Mouse (Mus musculus) liver, embryonic 13.5 days (tissue): ENCODE measurements around the gene Tuba8. TPM values are rescaled to one million over a fixed set of nuclear protein-coding genes. Genes with fewer than 3 reads are reported as not detected.

ENCODE experiments used
- ATAC-seq: fragments of 200-750 bp; cut with Nextera tagmentation; 2 replicates; pipeline ENCODE4 v1.8.0; 2017; ENCODE audit warnings: low read depth, mild to moderate bottlenecking, moderate number of reproducible peaks, moderate library complexity
- DNase-seq: peaks from one replicate; pipeline ENCODE4 v3.0.0; 2022
- H3K27ac ChIP-seq: fragments of 300-500 bp; sonication (generic); 2 replicates; pipeline ENCODE4 v1.5.1; 2015; ENCODE audit warnings: moderate library complexity, mild to moderate bottlenecking, inconsistent platforms
- H3K27me3 ChIP-seq: fragments of 300-500 bp; sonication (generic); 2 replicates; pipeline ENCODE4 v1.6.1; 2015; ENCODE audit warnings: mild to moderate bottlenecking, inconsistent platforms
- H3K36me3 ChIP-seq: fragments of 300-500 bp; sonication (generic); 2 replicates; pipeline ENCODE4 v1.6.1; 2015; ENCODE audit warnings: mild to moderate bottlenecking, inconsistent platforms
- H3K4me1 ChIP-seq: fragments of 300-500 bp; sonication (generic); replicated peaks from 2 replicates; pipeline ENCODE4 v1.6.1; 2015; ENCODE audit warnings: inconsistent platforms
- H3K4me2 ChIP-seq: fragments of 300-500 bp; sonication (generic); 2 replicates; pipeline ENCODE4 v1.6.1; 2015; ENCODE audit warnings: inconsistent platforms, mild to moderate bottlenecking, moderate library complexity
- H3K4me3 ChIP-seq: fragments of 300-500 bp; sonication (generic); replicated peaks from 2 replicates; pipeline ENCODE4 v1.5.1; 2015; ENCODE audit warnings: mild to moderate bottlenecking, inconsistent platforms
- H3K9ac ChIP-seq: fragments of 300-500 bp; sonication (generic); 2 replicates; pipeline ENCODE4 v1.6.1; 2015; ENCODE audit warnings: mild to moderate bottlenecking, inconsistent platforms
- H3K9me3 ChIP-seq: fragments of 300-500 bp; sonication (generic); replicated peaks from 2 replicates; pipeline ENCODE4 v1.6.1; 2016; ENCODE audit warnings: inconsistent platforms
- WGBS: fragments of 180-500 bp; shearing (Covaris S2); methylation state at CpG from one replicate; pipeline ENCODE4 v1.1.7; 2015; ENCODE audit not compliant: insufficient replicate concordance; 5-methylcytosine and 5-hydroxymethylcytosine counted together
- polyA plus RNA-seq: library from polyadenylated mRNA; unstranded; fragments of >200 nt; fragmentation: Nextera tagmentation; extraction: Ambion mirVana; gene quantifications from 2 replicates; pipeline ENCODE4 v1.2.1, GENCODE M21; 2015

The Tuba8 gene
- polyA plus RNA-seq, 1 experiment from 2014 or later, result 6.7 TPM

DNA sequence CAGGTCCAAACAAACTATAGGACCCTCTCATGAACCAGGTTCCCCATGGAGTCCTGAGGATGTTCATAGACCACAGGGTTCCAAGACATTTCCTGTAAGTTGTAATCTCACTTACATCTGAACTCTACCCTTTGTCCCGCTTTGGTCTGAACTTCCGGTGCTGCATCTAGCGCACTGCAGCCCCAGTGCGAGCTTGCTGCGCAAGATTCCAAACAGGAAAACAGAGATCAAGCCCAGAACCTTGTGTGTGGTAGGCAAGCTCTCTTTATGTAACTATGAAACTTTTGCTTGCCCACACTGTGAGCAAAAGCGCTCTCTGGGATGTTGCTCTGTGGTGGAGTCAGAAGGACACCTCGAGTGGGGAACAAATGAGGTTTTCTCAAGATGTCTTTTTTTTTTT is 7.5 kb downstream of the Tuba8 start:
- ATAC-seq (no peak), DNase-seq (no peak)
- Histone ChIP-seq H3K27ac (no peak overlapping the region), H3K4me2 (no peak overlapping the region), H3K9ac (no peak overlapping the region), H3K9me3 (no peaks in the 10 kb centered on the region), H3K4me1 (peaks cover 32% of the 10 kb centered on the region), H3K27me3 (no peaks in the 10 kb centered on the region), H3K36me3 (peaks cover 2% of the 10 kb centered on the region; the same call in 1 of the 2 replicates), H3K4me3 (no peak overlapping the region)
- WGBS, result 40% methylated on average over 7 of the region's 7 CpGs

DNA sequence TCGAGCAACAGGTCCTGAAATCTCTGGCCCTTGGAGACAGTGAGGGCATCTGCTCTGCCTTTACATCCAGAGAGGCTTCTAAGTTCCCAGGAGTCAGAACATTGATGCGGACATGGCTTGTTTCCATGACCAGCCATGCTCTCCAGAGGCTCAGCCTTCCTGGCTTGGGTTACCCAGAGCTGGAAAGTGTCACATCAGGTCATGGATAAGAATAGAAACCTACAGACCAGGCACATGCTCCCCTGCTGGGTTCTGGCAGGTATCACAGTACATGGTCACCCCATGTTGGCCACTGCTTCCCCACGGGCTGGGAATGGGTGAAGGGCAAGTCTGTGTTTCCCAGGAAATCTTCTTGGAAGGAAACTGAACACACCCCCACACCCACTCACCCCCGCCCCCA is 8.9 kb downstream of the Tuba8 start:
- Histone ChIP-seq H3K4me1 (peaks cover 35% of the 10 kb centered on the region), H3K36me3 (peaks cover 4% of the 10 kb centered on the region; the same call in 1 of the 2 replicates), H3K9ac (no peak overlapping the region), H3K27me3 (no peaks in the 10 kb centered on the region), H3K27ac (no peak overlapping the region), H3K4me3 (no peak overlapping the region), H3K9me3 (no peaks in the 10 kb centered on the region), H3K4me2 (no peak overlapping the region)
- 54% methylated on average over 4 of the region's 4 CpGs for WGBS
- ATAC-seq (no peak), DNase-seq (no peak)

DNA sequence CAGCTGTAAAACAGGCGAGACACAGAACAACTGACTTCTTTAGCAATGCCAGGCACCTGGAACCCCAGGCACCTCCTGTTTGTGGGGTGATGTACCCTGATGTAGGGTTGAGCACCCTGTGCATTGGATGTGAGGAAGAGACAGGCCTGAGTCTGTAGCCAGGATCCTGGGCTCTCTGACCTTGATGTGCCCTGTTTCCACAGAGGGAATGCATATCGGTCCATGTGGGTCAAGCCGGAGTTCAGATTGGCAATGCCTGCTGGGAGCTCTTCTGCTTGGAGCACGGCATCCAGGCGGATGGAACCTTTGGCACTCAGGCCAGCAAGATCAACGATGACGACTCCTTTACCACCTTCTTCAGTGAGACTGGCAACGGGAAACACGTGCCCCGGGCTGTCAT is 9.7 kb downstream of the Tuba8 start:
- H3K27ac ChIP-seq, result no peak overlapping the region
- DNase-seq (no peak), ATAC-seq (no peak)
- 74% methylated on average over 10 of the region's 10 CpGs for WGBS
- no peaks in the 10 kb centered on the region for H3K9me3 ChIP-seq
- H3K9ac ChIP-seq, result no peak overlapping the region
- H3K27me3 ChIP-seq, result no peaks in the 10 kb centered on the region
- peaks cover 4% of the 10 kb centered on the region; the same call in 1 of the 2 replicates for H3K36me3 ChIP-seq
- peaks cover 35% of the 10 kb centered on the region for H3K4me1 ChIP-seq
- no peak overlapping the region for H3K4me2 ChIP-seq
- no peak overlapping the region for H3K4me3 ChIP-seq

DNA sequence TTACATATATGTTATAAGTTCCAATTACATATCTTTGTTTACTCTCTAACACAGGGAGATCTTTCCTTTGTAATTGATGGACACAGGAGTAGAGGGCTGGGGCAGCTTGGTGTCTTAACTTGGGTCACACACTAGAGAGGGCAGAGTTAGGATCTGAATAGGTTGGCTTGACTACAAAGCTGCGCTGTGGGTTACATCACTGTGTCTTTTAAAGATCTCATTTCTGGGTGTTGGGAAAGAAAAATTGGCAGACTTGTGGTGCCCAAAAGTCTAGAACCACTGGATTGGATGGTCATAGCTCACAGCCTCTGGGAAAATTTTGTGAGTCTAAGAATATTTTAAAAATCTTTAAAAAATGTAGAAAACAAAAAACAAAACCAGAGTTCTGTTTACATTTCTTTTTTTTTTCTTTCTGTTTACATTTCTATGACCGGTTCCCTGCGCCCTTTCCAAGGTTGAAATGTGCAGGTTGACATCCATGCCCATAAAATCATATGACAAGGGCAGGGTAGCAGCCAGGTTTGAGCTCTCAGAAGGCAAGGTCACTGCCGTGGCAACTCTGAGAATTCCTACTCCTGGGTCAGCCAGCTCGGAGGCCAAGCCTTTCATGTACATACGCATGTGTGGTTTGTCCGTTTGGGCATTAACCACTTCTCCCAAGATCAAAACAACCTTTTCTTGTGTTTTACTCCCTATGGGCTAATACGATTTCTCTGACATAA is 11.5 kb downstream of the Tuba8 start:
- Histone ChIP-seq H3K4me2 (no peak overlapping the region), H3K27ac (no peak overlapping the region), H3K27me3 (no peaks in the 10 kb centered on the region), H3K4me3 (no peak overlapping the region), H3K4me1 (peaks cover 39% of the 10 kb centered on the region), H3K9me3 (no peaks in the 10 kb centered on the region), H3K36me3 (peaks cover 4% of the 10 kb centered on the region; the same call in 1 of the 2 replicates), H3K9ac (no peak overlapping the region)
- WGBS, result 75% methylated on average over 8 of the region's 8 CpGs
- ATAC-seq (no peak), DNase-seq (no peak)

DNA sequence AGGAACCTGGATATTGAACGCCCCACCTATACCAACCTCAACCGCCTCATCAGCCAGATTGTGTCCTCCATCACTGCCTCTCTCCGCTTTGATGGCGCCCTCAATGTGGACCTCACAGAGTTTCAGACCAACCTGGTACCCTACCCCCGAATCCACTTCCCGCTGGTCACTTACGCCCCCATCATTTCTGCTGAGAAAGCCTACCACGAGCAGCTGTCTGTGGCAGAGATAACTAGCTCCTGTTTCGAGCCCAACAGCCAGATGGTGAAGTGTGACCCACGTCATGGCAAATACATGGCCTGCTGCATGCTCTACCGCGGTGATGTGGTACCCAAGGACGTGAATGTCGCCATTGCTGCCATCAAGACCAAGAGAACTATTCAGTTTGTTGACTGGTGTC is 12.5 kb downstream of the Tuba8 start:
- Histone ChIP-seq H3K4me1 (peaks cover 35% of the 10 kb centered on the region), H3K4me2 (no peak overlapping the region), H3K27ac (no peak overlapping the region), H3K36me3 (peaks cover 4% of the 10 kb centered on the region; the same call in 1 of the 2 replicates), H3K4me3 (no peak overlapping the region), H3K27me3 (no peaks in the 10 kb centered on the region), H3K9ac (no peak overlapping the region), H3K9me3 (no peaks in the 10 kb centered on the region)
- no peak for DNase-seq
- WGBS, result 79% methylated on average over 14 of the region's 14 CpGs
- no peak for ATAC-seq

DNA sequence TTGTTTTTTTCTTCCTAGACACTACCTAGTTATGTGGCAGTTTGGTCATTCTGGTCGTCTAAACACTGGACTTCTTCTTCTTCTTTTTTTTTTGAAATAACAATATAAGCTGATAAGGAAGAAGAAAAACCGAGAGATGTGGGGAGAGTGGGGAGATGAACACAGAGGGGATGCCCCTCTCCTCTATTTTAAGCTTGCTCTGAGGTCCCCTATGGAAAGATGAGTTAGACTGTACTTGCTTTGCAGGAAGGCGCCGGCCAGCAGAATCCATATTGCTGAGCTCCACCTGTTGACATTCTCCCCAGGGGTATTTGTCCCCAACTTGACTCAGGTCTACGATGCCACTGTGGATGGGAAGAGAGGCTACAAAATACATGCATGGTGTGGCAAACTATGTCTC is 13.6 kb downstream of the Tuba8 start:
- Histone ChIP-seq H3K4me3 (no peak overlapping the region), H3K4me1 (peaks cover 33% of the 10 kb centered on the region), H3K9me3 (no peaks in the 10 kb centered on the region), H3K27ac (peak overlapping the region; percentile 47), H3K36me3 (peaks cover 4% of the 10 kb centered on the region; the same call in 1 of the 2 replicates), H3K4me2 (no peak overlapping the region), H3K9ac (no peak overlapping the region), H3K27me3 (no peaks in the 10 kb centered on the region)
- no peak for ATAC-seq
- DNase-seq, result no peak
- 44% methylated on average over 5 of the region's 5 CpGs for WGBS

DNA sequence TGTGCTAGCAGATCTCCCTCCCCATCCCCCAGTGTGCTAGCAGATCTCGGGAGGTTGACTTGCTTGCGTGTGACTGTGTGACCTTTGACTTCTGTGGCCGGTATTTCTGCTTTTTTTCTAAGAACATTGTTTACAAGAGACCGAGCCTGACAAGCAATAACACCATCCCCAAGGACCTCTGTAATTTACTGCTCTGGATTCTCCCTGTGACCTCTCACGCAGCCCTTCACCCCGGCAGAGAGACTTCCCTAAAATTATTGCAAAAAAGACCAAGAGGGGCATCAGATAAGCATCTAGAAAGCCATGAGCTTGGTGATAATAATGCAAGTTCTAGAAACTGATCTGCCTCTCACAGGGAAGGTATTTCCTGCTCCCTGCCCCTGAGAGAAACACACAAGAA is 14.5 kb downstream of the Tuba8 start:
- Histone ChIP-seq H3K4me3 (no peak overlapping the region), H3K4me1 (peaks cover 33% of the 10 kb centered on the region), H3K27ac (peak overlapping the region; percentile 35; the same call in 1 of the 2 replicates), H3K27me3 (no peaks in the 10 kb centered on the region), H3K9ac (no peak overlapping the region), H3K4me2 (no peak overlapping the region), H3K9me3 (no peaks in the 10 kb centered on the region), H3K36me3 (peaks cover 4% of the 10 kb centered on the region; the same call in 1 of the 2 replicates)
- WGBS, result 4% methylated on average over 6 of the region's 6 CpGs
- ATAC-seq, result no peak
- no peak for DNase-seq

DNA sequence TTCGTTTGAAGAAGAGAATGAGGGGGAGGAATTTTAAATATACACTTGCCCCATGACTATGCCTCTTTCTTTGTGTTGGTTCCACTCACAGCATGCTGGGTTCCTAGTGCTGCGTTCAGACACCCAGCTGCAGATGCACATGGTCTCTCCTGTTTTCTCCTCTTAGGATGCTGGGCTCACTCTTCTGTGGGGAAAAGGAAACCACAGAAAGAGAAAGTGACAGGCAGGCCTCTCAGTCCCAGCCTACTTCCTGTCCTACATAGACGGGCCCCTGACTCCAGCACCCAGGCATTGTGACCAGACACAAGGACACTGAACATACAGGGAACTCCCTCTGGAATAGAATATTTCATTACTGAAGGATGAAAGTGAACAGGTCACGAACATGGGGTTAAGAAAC is 15.5 kb downstream of the Tuba8 start:
- WGBS, result 21% methylated on average over 4 of the region's 4 CpGs
- H3K4me3 ChIP-seq, result no peak overlapping the region
- no peak for DNase-seq

DNA sequence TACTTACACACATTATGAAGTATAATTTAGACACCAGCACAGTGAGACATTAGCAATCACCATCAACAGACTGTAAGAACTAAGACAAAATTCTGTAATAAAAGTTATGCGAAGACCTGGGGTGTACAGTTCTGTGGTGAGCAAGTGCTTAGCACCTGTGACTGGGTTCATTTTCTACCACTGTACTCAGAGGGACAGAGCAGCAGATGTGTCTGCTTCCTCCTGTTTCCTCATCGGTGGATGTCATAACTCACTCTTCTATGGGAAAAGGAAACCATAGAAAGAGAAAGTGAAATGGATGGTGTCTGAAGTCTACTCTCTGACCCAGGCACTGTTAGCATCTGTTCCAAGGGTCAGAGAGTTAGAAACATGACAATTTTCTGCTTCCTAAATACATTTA is 16.2 kb downstream of the Tuba8 start:
- no peak for DNase-seq
- H3K9ac ChIP-seq, result no peak overlapping the region
- H3K4me1 ChIP-seq, result peaks cover 33% of the 10 kb centered on the region
- H3K27ac ChIP-seq, result no peak overlapping the region
- 47% methylated on average over 2 of the region's 2 CpGs for WGBS
- H3K27me3 ChIP-seq, result no peaks in the 10 kb centered on the region
- H3K9me3 ChIP-seq, result no peaks in the 10 kb centered on the region
- ATAC-seq, result no peak
- no peak overlapping the region for H3K4me3 ChIP-seq
- peaks cover 4% of the 10 kb centered on the region; the same call in 1 of the 2 replicates for H3K36me3 ChIP-seq
- no peak overlapping the region for H3K4me2 ChIP-seq

More for the DNA sequence above, 15.5 kb downstream of the Tuba8 start:
- no peak overlapping the region for H3K4me2 ChIP-seq
- peak; percentile 37; the same call in 1 of the 2 replicates for ATAC-seq
- peak overlapping the region; percentile 35; the same call in 1 of the 2 replicates for H3K27ac ChIP-seq
- no peaks in the 10 kb centered on the region for H3K27me3 ChIP-seq
- H3K9me3 ChIP-seq, result no peaks in the 10 kb centered on the region
- no peak overlapping the region for H3K9ac ChIP-seq
- H3K36me3 ChIP-seq, result peaks cover 4% of the 10 kb centered on the region; the same call in 1 of the 2 replicates
- peaks cover 33% of the 10 kb centered on the region for H3K4me1 ChIP-seq

DNA sequence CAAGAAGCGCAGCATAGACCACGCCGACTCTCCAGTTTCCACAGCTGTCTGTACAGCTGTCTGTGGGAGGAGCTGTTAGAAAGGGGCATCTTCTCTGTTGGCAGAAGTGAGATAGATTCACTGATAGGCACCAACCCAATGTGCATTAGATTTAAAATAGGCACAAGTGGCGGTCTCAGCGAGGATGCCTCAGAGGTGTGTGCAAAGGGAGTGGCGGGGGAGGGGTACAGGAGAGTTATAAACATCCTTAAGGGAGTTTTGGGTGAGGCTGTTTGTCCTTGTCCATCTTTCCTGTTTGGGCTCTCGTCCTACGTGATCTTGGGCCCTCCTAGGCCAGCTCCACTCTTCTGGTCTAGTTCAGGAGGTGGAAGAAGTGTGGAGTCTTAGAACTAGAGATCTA is 17.9 kb downstream of the Tuba8 start:
- DNase-seq, result no peak
- no peak overlapping the region for H3K9ac ChIP-seq
- peaks cover 33% of the 10 kb centered on the region for H3K4me1 ChIP-seq
- H3K4me2 ChIP-seq, result no peak overlapping the region
- H3K4me3 ChIP-seq, result no peak overlapping the region
- H3K27ac ChIP-seq, result no peak overlapping the region
- 60% methylated on average over 8 of the region's 8 CpGs for WGBS
- H3K27me3 ChIP-seq, result no peaks in the 10 kb centered on the region
- no peaks in the 10 kb centered on the region for H3K9me3 ChIP-seq
- no peaks in the 10 kb centered on the region for H3K36me3 ChIP-seq
- ATAC-seq, result no peak

DNA sequence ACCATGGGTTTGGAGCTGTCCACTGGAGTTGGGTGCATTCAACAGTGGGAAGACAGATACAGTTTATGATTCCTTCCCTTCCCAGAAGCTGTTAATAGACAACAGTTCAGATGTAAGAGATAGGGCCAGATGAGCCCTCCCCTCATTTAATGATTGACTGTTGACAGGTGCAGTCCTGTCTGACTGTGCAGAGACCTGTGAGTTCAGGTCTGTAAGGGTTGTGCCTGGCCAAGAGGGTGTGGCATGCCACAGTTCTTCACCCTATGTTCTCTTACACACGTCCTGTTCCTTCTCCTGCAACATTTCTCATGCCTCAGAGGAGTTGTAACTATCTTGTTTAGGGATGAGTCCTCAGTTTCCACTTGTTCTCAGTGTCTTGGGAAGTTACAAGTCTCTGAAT is 22.2 kb downstream of the Tuba8 start:
- H3K9me3 ChIP-seq, result no peaks in the 10 kb centered on the region
- H3K4me1 ChIP-seq, result no peaks in the 10 kb centered on the region
- H3K9ac ChIP-seq, result no peak overlapping the region
- H3K27me3 ChIP-seq, result no peaks in the 10 kb centered on the region
- no peak overlapping the region for H3K4me2 ChIP-seq
- DNase-seq, result no peak
- WGBS, result 37% methylated on average over 1 of the region's 1 CpGs
- H3K27ac ChIP-seq, result no peak overlapping the region
- H3K36me3 ChIP-seq, result no peaks in the 10 kb centered on the region
- no peak for ATAC-seq
- H3K4me3 ChIP-seq, result no peak overlapping the region

DNA sequence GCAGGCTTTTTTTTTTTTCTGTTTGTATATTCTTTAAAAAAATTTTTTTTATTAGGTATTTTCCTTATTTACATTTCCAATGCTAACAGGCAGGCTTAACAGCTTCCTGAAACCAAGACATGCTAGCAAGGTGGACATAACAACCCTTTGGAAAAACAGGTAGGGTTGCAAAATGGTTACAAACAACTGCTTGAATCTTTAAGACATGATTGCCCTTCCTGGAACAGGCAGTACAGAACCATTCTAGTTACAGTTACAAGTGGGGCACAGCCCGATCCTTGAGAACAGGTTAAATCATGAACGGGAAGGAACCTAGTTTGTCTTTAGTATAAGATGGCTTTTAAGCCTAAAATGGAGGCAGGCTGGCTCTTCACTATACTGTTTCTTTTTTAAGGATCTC is 25.9 kb downstream of the Tuba8 start:
- DNase-seq (no peak), ATAC-seq (no peak)
- H3K4me3 ChIP-seq, result no peak overlapping the region
- no peaks in the 10 kb centered on the region for H3K36me3 ChIP-seq
- no peak overlapping the region for H3K4me2 ChIP-seq
- H3K9ac ChIP-seq, result no peak overlapping the region
- no peaks in the 10 kb centered on the region for H3K27me3 ChIP-seq
- H3K4me1 ChIP-seq, result peaks cover 10% of the 10 kb centered on the region
- no peak overlapping the region for H3K27ac ChIP-seq
- H3K9me3 ChIP-seq, result no peaks in the 10 kb centered on the region
- WGBS, result 66% methylated on average over 2 of the region's 2 CpGs
